In the genomic region with DNA sequence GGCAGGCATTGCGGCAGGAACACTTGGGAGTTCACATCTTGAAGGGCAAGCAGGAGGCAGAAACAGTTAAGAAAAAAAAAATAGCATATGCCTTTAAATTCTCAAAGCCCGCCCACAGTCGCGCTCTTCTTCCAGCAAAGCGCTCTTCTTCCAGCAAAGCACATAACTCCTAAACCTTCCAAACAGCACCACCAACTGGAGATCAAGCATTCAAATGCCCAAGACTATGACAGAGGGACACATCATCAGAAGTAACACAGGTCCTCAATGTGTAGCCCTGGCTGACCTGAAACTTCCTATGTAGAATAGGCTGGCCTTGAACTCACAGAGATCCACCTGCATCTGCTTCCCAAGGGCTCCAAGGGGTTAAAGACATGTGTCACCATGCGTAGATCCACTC, we compare ENCODE assay signal across 12 mouse cellular contexts.
DNase-seq lines count a peak whose midpoint lies in the region; ATAC-seq and TF ChIP-seq lines count a peak whose summit lies in the region.
"Had no signal": no experiment of that assay in that cellular context is flagged by ENCODE, and none has a peak within 500 bp of the region (broad histone marks: within the 10 kb centered on the region; RNA-seq: fewer than 3 reads in every experiment).

No protein-coding gene starts in this region.

- H3K27ac ChIP-seq in heart, embryonic 11.5 days (ENCODE audit: low read depth, low read length): no peak overlapping the region
- no peak overlapping the region for H3K27ac ChIP-seq in left cerebral cortex, adult 2 months
- H3K27ac ChIP-seq: embryonic facial prominence, embryonic 12.5 days; hindbrain, embryonic 10.5 days; limb, embryonic 12.5 days had no signal

- DNase-seq in heart, adult 18-20 months: peak; percentile 8 to 19
- DNase-seq in left cerebral cortex, adult 2 months (ENCODE audit: extremely low spot score in 1 of 2, low spot score in 2 of 2): no peak
- DNase-seq in left cerebral cortex, adult 11 months (ENCODE audit: low spot score): no peak
- peak; percentile 52 for DNase-seq in brain, adult 2 months (ENCODE audit: low read depth, low spot score)
- peak; percentile 49 for DNase-seq in lung, postnatal 10 days
- DNase-seq in embryo, embryonic 10 days (ENCODE audit: low spot score): no peak
- DNase-seq: cerebellum, adult 2 months had no signal

- no peak overlapping the region for H3K9ac ChIP-seq in heart, embryonic 11.5 days (ENCODE audit: low read depth, low read length)
- H3K9ac ChIP-seq: embryonic facial prominence, embryonic 12.5 days; limb, embryonic 12.5 days had no signal

- intact Hi-C loops in left cerebral cortex, adult 2 months (cut with DNase I): loop anchor here (2.0 kb wide), 1 partner anchor 283 kb away; no protein-coding TSS in a partner anchor

- no peaks in the 10 kb centered on the region for H3K9me3 ChIP-seq in heart, embryonic 11.5 days (replicated peaks; ENCODE audit: control insufficient read depth, low read length)
- H3K9me3 ChIP-seq: embryonic facial prominence, embryonic 12.5 days; hindbrain, embryonic 10.5 days; limb, embryonic 12.5 days had no signal

- peak; percentile 40 for TF ChIP-seq CTCF in left cerebral cortex, adult 2 months (IDR thresholded peaks at IDR 0.05)

- H3K4me2 ChIP-seq in heart, embryonic 11.5 days: no peak overlapping the region
- H3K4me2 ChIP-seq: embryonic facial prominence, embryonic 12.5 days; limb, embryonic 12.5 days had no signal

- H3K36me3 ChIP-seq in heart, embryonic 11.5 days (ENCODE audit: control insufficient read depth, insufficient read depth, low read length): no peaks in the 10 kb centered on the region
- H3K36me3 ChIP-seq: embryonic facial prominence, embryonic 12.5 days; hindbrain, embryonic 10.5 days; limb, embryonic 12.5 days had no signal

- ATAC-seq in heart, embryonic 11.5 days (replicated peaks; ENCODE audit: insufficient number of reproducible peaks, low FRiP score, low TSS enrichment): no peak
- no peak for ATAC-seq in monocyte, adult 5-6 weeks (replicated peaks; ENCODE audit: insufficient number of reproducible peaks, low FRiP score, low TSS enrichment, poor library complexity, severe bottlenecking)

- H3K4me3 ChIP-seq in heart, embryonic 11.5 days (ENCODE audit: low read depth, low read length): no peak overlapping the region
- H3K4me3 ChIP-seq in left cerebral cortex, adult 2 months: no peak overlapping the region
- H3K4me3 ChIP-seq: embryonic facial prominence, embryonic 12.5 days; hindbrain, embryonic 10.5 days; limb, embryonic 12.5 days had no signal

- no peaks in the 10 kb centered on the region for H3K4me1 ChIP-seq in heart, embryonic 11.5 days (ENCODE audit: control insufficient read depth, insufficient read depth, low read length)
- H3K4me1 ChIP-seq: hindbrain, embryonic 10.5 days had no signal

- WGBS in heart, embryonic 11.5 days (ENCODE audit: insufficient replicate concordance): 74% methylated on average over 6 of the region's 6 CpGs

- H3K27me3 ChIP-seq in heart, embryonic 11.5 days (ENCODE audit: control insufficient read depth, insufficient read depth, low read length): no peaks in the 10 kb centered on the region
- H3K27me3 ChIP-seq: embryonic facial prominence, embryonic 12.5 days; limb, embryonic 12.5 days had no signal

Comparison
In these comparisons a context has a peak if more than half of its experiments do, and no peak if none do; other contexts are left out.
1. DNase-seq: peak in heart, adult 18-20 months (2 of 2), brain, adult 2 months (single experiment) and lung, postnatal 10 days (single experiment); none in left cerebral cortex, adult 2 months (0 of 2), left cerebral cortex, adult 11 months (single experiment) and embryo, embryonic 10 days (single experiment).